Mouse (Mus musculus): ENCODE measurements around the gene Ezh1.

DNA sequence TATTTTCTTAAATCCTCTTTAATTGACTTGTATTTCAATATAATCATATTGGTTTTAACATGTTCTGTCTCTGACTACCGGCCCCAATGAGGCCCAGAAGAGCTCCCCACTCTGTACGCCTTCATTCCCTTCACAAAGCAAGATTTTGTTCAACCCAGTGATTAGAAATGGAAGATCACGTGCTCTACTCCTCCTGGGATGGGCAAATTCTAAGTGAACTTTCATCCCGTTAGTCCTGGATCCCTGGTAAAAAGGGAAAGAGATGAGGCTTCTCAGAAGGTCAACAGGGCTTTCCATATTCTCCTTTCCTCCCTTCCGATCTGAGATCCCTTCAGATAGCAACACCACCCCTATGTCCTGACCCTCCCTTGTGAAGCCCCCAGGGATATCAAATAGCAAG, 4.3 kb upstream of the Ezh1 start:
- TF ChIP-seq CTCF (conservative IDR thresholded peaks at IDR 0.05; ENCODE audit: insufficient read depth, insufficient read length, low read depth, low read length) (no peak), POLR2A (IDR thresholded peaks at IDR 0.05; ENCODE audit: low read depth, low read length) (no peak)
